Mouse (Mus musculus) inflammation-experienced regulatory T-cells, adult 6 months (primary cell): ENCODE results near the gene Nek2. TPM values are rescaled to one million over a fixed set of nuclear protein-coding genes. Genes with fewer than 3 reads are reported as not detected.

ENCODE experiments used
- ATAC-seq: one replicate; pipeline ENCODE4 v1.8.0; 2017
- polyA plus RNA-seq, 3 experiments: library from polyadenylated mRNA; unstranded; fragments of 100-300 nt; shearing (Covaris generic); gene quantifications; one replicate each; pipeline ENCODE4 v1.2.1; 2017

Nek2 gene
- polyA plus RNA-seq, 3 experiments from 2014 or later, result 0.50 to 17.7 (median 1.4) TPM

DNA sequence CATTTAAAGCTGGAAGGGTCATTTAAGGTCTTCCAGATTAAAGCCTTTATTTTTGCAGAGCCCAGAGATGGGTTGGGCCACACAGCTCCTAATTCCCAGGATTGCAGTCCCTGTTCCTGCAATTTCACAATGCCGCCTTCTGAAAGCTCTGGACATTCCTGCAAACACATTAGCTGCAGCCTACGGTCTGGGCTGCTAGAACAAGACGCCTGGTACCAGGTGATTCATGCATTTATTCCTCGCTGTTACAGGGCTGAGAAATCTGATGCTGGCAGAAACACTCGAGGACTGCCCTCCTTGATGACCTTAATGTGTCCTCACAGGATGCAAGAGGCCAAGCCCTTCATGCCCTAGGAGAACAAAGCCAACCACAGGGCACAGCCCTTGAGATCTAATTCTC, 6.3 kb upstream of the Nek2 start:
- no peak for ATAC-seq

- no peak for ATAC-seq
Measured at GRCm38 (mm10) chr1:191816596-191816995, 4.6 kb upstream of the Nek2 start.

DNA sequence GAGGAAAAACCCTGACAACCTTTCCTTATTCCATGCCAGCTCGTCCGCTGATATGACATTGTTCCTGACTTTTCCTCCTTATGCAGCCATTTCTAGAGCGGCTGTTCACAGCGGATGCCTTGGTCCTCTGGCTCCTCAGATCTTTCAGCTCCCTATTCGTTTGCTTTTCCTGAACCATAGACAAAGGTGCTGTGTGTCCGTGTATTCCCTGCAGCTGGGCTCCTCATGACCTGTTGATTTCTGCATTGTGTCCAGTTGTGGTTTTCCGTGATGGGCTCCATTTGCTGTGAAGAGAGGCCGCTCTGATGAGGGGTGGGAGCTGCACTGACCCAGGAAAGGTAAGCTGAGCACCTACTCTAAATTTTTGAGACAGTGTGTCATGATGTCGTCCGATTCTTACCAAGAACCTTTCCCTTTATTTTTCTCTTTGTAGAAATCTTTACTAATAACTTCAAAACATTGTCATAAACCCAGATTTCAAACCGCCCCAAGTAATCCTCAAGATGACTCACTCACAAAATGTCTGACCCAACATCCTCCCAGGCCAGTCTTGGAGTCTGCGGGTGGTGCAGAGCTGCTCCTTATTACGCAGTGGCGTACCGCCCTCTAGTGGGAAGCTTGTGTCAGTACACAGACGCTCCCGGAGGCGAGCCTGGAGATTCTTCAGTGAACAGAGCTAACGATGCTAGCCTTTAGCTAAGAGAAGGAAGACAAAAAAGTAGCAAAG, 3.7 kb upstream of the Nek2 start:
- ATAC-seq, result peak; percentile 68

DNA sequence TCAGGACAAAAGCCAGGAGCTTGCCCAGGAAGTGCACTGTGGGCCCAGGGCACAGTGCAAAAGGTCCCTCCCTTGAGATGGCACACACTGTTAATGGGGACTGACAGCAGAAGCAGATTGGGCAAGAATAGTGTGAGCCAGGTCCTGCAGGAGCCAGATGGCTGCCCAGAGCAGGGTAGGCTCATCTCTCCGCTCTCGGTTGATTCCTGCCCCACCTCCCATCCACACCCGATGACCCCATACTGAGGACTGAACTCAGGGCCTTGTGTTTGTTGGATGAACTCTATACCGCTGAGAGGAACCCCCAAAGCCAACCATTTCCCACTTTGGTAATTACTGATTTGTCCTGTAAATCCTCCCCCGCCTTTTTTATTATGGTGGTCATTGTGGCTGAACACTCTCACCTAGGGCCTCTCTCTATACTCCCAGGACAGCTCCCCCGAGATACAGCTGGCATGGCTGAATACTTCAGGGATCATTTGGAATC, 3.1 kb upstream of the Nek2 start:
- ATAC-seq, result no peak

GRCm38 (mm10) chr1:191819026-191819425, 2.2 kb upstream of the Nek2 start:
- ATAC-seq, result no peak

DNA sequence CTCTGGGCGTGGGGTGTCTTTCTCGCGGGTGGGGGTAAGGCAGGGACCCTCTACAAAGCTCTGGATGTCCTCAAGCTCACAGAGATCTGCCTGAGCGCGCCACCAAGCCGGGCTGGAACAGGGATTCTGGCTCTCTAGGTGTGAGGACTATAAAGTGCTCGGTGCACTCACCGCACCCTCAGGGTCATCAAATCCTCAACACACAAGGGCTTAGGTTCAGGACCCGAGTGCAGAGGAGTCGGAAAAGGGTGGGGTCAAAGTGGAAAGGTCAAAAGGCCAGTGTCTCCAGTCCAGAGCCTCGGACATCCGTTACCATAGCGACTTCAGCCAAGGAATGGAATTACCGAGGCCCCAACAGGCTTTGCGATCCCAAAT, 306 bp upstream of the Nek2 start:
- ATAC-seq, result no peak

DNA sequence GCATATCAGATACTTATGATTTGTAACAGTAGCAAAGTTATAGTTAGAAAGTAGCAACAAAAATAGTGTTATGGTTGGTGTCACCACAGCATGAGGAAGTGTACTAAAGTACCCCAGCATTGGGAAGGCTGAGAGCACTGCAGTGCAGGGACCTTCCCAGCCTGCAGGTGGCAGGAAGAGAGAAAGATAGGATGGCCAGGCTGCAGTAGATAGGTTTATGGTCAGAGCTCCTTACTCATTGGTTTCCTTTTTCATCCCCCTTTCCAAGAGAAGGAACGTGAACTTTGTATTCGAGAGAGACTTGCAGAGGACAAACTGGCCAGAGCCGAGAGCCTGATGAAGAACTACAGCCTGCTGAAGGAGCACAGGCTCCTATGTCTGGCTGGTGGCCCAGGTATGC, 7.9 kb downstream of the Nek2 start:
- no peak for ATAC-seq

DNA sequence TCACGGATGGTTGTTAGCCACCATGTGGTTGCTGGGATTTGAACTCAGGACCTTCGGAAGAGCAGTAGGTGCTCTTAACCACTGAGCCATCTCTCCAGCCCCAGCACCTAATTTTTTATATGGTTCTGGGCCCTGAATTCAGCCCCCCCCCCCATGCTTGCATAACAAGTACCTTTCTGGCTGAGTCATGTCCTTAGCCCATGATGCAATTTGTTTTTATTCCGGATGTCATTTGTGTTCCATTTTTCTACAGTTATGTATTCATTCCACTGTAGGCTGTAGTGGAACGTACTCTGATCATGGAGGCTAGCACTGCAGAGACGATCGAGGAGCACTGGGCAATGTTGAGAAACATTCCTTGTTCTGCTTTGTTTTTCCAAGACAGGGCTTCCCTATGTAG, 12.2 kb downstream of the Nek2 start:
- ATAC-seq, result no peak

DNA sequence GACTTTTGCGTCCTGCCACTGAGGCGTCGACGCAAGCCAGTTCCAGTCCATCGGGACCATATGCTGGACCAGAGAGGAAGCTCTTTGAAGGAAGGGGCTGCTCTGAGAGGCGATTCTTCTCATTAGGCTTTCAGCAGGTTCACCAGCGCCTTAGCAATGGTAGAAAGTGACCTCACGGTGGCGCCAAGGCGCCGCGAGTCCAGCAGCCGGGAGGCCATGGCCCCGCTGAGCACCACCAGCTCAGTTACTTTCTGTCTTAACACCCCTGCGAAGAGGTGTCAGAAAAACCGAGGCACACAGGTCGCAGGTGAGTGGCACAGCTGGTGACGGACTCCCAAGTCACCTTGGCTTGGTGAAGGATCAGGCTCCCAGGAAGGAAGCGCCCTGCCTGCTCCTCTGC, 13.6 kb downstream of the Nek2 start:
- peak; percentile 89 for ATAC-seq

- ATAC-seq, result no peak
Measured at GRCm38 (mm10) chr1:191836318-191836985, 15.2 kb downstream of the Nek2 start.

GRCm38 (mm10) chr1:191837691-191838090, 16.4 kb downstream of the Nek2 start:
- no peak for ATAC-seq

DNA sequence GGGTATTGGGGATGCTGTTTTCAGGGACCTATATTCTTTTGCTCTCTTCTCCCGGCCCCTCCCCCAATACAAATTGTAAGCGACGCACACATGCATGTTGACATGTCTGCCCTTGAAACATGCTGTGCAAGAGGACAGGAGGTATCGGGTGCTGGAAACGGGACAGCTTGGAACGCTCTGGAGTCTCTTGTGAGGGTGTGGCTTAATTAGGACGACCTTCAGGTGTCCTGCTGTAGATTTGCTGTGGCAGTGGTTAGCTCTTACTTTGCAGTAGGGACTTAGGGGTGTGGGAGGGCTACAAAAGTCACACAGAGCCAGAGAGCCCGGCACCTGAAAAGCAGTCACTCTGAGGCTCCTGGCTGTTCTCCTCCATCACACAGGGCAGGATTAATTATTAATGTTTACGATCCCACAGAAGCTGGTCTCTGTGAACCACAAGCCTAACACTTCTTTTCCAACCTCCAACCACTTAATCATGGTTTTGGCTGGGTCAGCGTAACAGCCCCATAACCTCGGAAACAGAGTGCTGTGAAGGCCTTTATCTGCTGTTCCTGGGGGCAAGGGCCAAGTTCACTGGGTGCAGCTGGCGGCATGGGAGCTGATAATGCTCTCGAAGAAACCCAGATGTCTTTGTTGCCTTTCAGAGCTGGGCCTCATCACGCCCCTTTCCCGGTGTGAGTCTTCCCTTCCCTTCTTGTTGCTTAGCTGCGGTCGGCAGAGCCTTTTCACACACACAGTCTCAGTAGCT, 17.9 kb downstream of the Nek2 start:
- no peak for ATAC-seq

- ATAC-seq, result no peak
Measured at GRCm38 (mm10) chr1:191840774-191841565, 19.7 kb downstream of the Nek2 start.

GRCm38 (mm10) chr1:191842247-191842646, 21.0 kb downstream of the Nek2 start:
- ATAC-seq, result no peak

GRCm38 (mm10) chr1:191846667-191847066, 25.4 kb downstream of the Nek2 start:
- ATAC-seq, result no peak

DNA sequence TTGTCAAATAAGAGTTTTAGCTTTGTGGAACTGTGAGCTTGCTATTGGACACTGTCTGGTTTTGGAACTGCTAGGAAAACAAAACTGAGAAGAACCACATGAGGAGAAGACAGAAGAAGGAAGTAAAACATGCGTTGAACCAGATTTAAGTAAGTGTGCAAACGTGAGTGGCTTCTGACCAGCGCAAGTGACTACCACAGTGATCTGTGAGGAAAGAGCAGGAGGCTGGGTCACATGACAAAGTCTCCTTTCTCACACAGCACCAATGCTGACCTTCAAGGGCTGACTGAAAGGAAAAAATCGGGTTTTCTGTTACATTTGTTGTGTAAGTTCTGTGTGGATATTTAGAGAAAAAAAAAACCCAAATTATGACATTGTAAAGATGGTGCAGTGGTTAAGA, 28.3 kb downstream of the Nek2 start:
- ATAC-seq, result no peak

DNA sequence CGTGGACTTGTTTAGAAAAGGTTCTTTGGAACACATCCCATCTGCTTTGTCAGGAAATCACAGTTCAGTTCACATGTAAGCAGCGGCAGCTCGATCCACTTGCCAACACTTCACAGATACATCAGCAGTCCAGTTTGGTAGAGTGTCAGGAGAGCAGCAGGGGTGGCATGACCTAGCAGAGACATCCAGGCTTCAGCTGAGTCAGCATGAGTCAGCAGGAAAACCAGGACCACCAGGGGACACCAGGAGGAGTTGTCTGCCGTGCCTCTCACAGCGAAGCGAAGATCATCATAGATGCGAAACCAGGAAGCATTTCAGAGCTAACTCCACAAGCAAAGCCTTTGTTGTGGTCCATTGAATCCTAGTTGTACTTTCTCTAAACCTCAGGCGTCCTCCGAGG, 32.2 kb downstream of the Nek2 start:
- ATAC-seq, result no peak

- no peak for ATAC-seq
Measured at GRCm38 (mm10) chr1:191854716-191855115, 33.5 kb downstream of the Nek2 start.

DNA sequence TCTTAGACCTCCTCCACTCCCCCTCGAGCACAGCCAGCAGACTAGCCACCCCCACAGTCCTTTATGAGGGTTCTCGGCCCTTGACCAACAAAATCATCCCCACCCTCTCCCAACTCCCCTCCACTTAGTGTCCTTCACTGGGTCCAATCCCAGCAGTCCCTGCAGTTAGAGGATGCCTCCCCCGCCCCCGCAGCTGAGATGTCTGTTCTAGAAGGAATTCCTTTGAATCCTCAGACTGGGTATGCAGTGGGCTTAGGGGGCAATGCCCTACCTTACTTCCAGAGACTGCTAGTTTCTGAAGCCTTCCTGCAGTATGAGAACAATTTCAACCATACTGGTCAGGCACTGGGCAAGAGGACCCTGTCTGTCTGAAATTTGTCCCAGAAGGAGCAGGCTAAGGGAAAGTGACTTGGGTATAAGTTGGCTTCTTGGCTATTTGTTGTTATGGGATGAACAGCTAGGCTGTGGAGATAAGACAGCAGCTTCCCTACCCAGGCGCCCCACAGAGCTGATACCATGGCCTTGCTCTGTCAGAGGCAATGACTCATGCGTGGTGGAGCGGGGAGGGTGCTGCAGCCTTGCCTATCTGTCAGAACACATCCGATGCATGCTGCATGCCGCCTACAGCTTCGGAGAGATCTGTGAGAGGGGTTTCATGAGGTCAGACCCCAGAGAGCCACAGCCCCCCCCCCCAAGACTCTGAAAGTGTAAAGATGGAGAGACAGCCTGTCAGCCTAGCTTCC, 34.1 kb downstream of the Nek2 start:
- no peak for ATAC-seq

GRCm38 (mm10) chr1:191856886-191857651, 35.8 kb downstream of the Nek2 start:
- no peak for ATAC-seq

GRCm38 (mm10) chr1:191858136-191858535, 36.9 kb downstream of the Nek2 start:
- no peak for ATAC-seq
